In the genomic region with DNA sequence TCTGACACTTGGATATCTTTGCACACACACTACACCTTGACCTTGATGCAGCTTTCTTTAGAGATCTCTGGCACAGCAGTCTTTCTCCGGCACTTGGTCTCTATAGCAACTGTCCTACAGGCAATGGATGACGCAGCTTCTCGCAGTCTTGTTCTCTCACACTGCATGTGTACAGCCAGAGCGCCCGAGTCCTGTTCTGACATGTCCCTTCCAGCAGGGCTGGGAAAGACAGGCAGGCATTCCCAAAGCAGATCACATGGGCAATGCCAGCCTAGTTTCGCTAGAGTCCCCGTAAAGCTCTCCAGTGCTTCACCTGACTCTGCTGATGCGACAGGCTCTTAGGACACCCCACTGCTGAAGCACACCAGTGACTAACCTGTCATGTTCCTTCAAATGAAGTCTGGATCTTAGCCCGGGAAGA, we compare ENCODE assay signal across 9 mouse cellular contexts. TPM values are rescaled to one million over a fixed set of nuclear protein-coding genes. Genes with fewer than 3 reads are reported as not detected.
A peak's percentile ranks its signal among the peaks of the same experiment; 100 is the strongest.
DNase-seq lines count a peak whose midpoint lies in the region; ATAC-seq lines count a peak whose summit lies in the region.
"Had no signal": no experiment of that assay in that cellular context is flagged by ENCODE, and none has a peak within 500 bp of the region (broad histone marks: within the 10 kb centered on the region; RNA-seq: fewer than 3 reads in every experiment).

No protein-coding gene starts in this region.

- intact Hi-C loops in heart, postnatal 10 days (cut with DNase I) = loop anchor here (1.0 to 5.0 kb wide), 4 partner anchors 15 to 87 kb away; a partner anchor contains a TSS

- H3K36me3 ChIP-seq in heart, embryonic 16.5 days (ENCODE audit: control insufficient read depth, insufficient read depth) = no peaks in the 10 kb centered on the region
- H3K36me3 ChIP-seq in embryonic facial prominence, embryonic 14.5 days (ENCODE audit: control insufficient read depth, insufficient read depth, low read length) = 0 out of 2 replicates have a peak, but pooled peaks cover 22% of the 10 kb centered on the region
- H3K36me3 ChIP-seq in limb, embryonic 15.5 days = peaks cover 10% of the 10 kb centered on the region; the same call in 1 of the 2 replicates

- H3K27ac ChIP-seq in heart, embryonic 16.5 days (ENCODE audit: low read length) = no peak overlapping the region
- H3K27ac ChIP-seq in embryonic facial prominence, embryonic 14.5 days (replicated peaks; ENCODE audit: low read depth, low read length) = 0 out of 2 replicates have a peak overlapping the region, but pooled peaks have one; percentile 53
- H3K27ac ChIP-seq in limb, embryonic 15.5 days = peak overlapping the region; percentile 69
- H3K27ac ChIP-seq: macrophage had no signal

- H3K4me2 ChIP-seq in heart, embryonic 16.5 days (ENCODE audit: low read depth, low read length) = no peak overlapping the region
- no peak overlapping the region for H3K4me2 ChIP-seq in embryonic facial prominence, embryonic 14.5 days (ENCODE audit: low read depth, low read length)
- 0 out of 2 replicates have a peak overlapping the region, but pooled peaks have one; percentile 5 for H3K4me2 ChIP-seq in limb, embryonic 15.5 days

- DNase-seq in heart, postnatal 10 days = no peak
- peak; percentile 46 for DNase-seq in ES-CJ7 (ENCODE audit: low read depth, low spot score)
- DNase-seq in embryonic facial prominence, embryonic 14.5 days (ENCODE audit: low spot score) = peak; percentile 74
- DNase-seq in spleen, adult 18-20 months = no peak
- no peak for DNase-seq in thymus, postnatal 36 days
- no peak for DNase-seq in adrenal gland, adult 8-10 months

- no peaks in the 10 kb centered on the region for H3K27me3 ChIP-seq in heart, embryonic 16.5 days (ENCODE audit: control insufficient read depth, insufficient read depth, low read length)
- no peaks in the 10 kb centered on the region for H3K27me3 ChIP-seq in embryonic facial prominence, embryonic 14.5 days (replicated peaks; ENCODE audit: control insufficient read depth, insufficient read depth, low read length)
- no peaks in the 10 kb centered on the region for H3K27me3 ChIP-seq in limb, embryonic 15.5 days

- no peak overlapping the region for H3K9ac ChIP-seq in heart, embryonic 16.5 days (ENCODE audit: low read length)
- no peak overlapping the region for H3K9ac ChIP-seq in embryonic facial prominence, embryonic 14.5 days (ENCODE audit: low read depth, low read length)
- no peak overlapping the region for H3K9ac ChIP-seq in limb, embryonic 15.5 days

- no peaks in the 10 kb centered on the region for H3K4me1 ChIP-seq in heart, embryonic 16.5 days (ENCODE audit: control insufficient read depth, insufficient read depth, low read length)
- H3K4me1 ChIP-seq in embryonic facial prominence, embryonic 14.5 days (ENCODE audit: control insufficient read depth, insufficient read depth, low read length) = no peaks in the 10 kb centered on the region
- no peaks in the 10 kb centered on the region for H3K4me1 ChIP-seq in limb, embryonic 15.5 days

- 0 out of 2 replicates have a peak, but pooled peaks have one; percentile 10 for ATAC-seq in heart, embryonic 16.5 days (replicated peaks; ENCODE audit: extremely low read depth, insufficient read depth, low FRiP score)
- peak; percentile 79 for ATAC-seq in embryonic facial prominence, embryonic 14.5 days (ENCODE audit: low read depth)
- 0 out of 2 replicates have a peak, but pooled peaks have one; percentile 26 for ATAC-seq in limb, embryonic 15.5 days (ENCODE audit: insufficient number of reproducible peaks, low FRiP score, low TSS enrichment, low read depth)

- no peaks in the 10 kb centered on the region for H3K9me3 ChIP-seq in heart, embryonic 16.5 days (replicated peaks; ENCODE audit: control insufficient read depth, low read length)
- H3K9me3 ChIP-seq in embryonic facial prominence, embryonic 14.5 days (ENCODE audit: control insufficient read depth, low read length) = no peaks in the 10 kb centered on the region
- no peaks in the 10 kb centered on the region for H3K9me3 ChIP-seq in limb, embryonic 15.5 days

- WGBS in heart, embryonic 16.5 days = 71% methylated on average over 9 of the region's 9 CpGs
- WGBS in embryonic facial prominence, embryonic 14.5 days = 74% methylated on average over 9 of the region's 9 CpGs
- 70% methylated on average over 9 of the region's 9 CpGs for WGBS in limb, embryonic 15.5 days

- H3K4me3 ChIP-seq in heart, embryonic 16.5 days (ENCODE audit: low read length) = no peak overlapping the region
- no peak overlapping the region for H3K4me3 ChIP-seq in embryonic facial prominence, embryonic 14.5 days (ENCODE audit: low read depth, low read length)
- no peak overlapping the region for H3K4me3 ChIP-seq in limb, embryonic 15.5 days

RNA-seq across cellular contexts. Expression of a gene that starts 33.3 kb away (rescaled TPM):
- 36.9 and 37.5 TPM in 2 replicates for polyA plus RNA-seq in heart, embryonic 16.5 days (2015; fragmentation: Nextera tagmentation; extraction: Ambion mirVana)
- 10 to 100 TPM; 60.5 to 62.9 TPM for total RNA-seq in heart, postnatal 10 days (2021)
- 84.2 and 86.6 TPM in 2 replicates for polyA plus RNA-seq in embryonic facial prominence, embryonic 14.5 days (2014; fragmentation: Nextera tagmentation; extraction: Ambion mirVana)
- polyA plus RNA-seq in limb, embryonic 15.5 days (2015; fragmentation: Nextera tagmentation; extraction: Ambion mirVana) = 81.1 and 90.5 TPM in 2 replicates
- total RNA-seq in adrenal gland, adult 8-10 months (2022) = 100 to 1,000 TPM in 2 of 4 experiments, 10 to 100 TPM in 2; 75.9 to 120 (median 98.1) TPM

RNA-seq across cellular contexts. Expression of a gene that starts 37.1 kb away (rescaled TPM):
- 6.2 and 6.6 TPM in 2 replicates for polyA plus RNA-seq in heart, embryonic 16.5 days (2015; fragmentation: Nextera tagmentation; extraction: Ambion mirVana)
- 1 to 10 TPM; 4.6 to 7.5 TPM for total RNA-seq in heart, postnatal 10 days (2021)
- 20.9 and 23.8 TPM in 2 replicates for polyA plus RNA-seq in embryonic facial prominence, embryonic 14.5 days (2014; fragmentation: Nextera tagmentation; extraction: Ambion mirVana)
- polyA plus RNA-seq in limb, embryonic 15.5 days (2015; fragmentation: Nextera tagmentation; extraction: Ambion mirVana) = 25.3 and 28.7 TPM in 2 replicates
- total RNA-seq in adrenal gland, adult 8-10 months (2022) = 1 to 10 TPM; 2.2 to 4.5 (median 2.7) TPM
- polyA plus RNA-seq: macrophage had no signal

RNA-seq across cellular contexts. Expression of a gene that starts 56.6 kb away (rescaled TPM):
- 0.11 TPM in 2 replicates for polyA plus RNA-seq in heart, embryonic 16.5 days (2015; fragmentation: Nextera tagmentation; extraction: Ambion mirVana)
- total RNA-seq in heart, postnatal 10 days (2021) = not detected
- 0.14 and 0.35 TPM in 2 replicates for polyA plus RNA-seq in embryonic facial prominence, embryonic 14.5 days (2014; fragmentation: Nextera tagmentation; extraction: Ambion mirVana)
- polyA plus RNA-seq in limb, embryonic 15.5 days (2015; fragmentation: Nextera tagmentation; extraction: Ambion mirVana) = 0.19 and 0.44 TPM in 2 replicates
- total RNA-seq in adrenal gland, adult 8-10 months (2022) = not detected
- polyA plus RNA-seq: macrophage had no signal

RNA-seq across cellular contexts. Expression of a gene that starts 59.8 kb away (rescaled TPM):
- 9.6 and 11.2 TPM in 2 replicates for polyA plus RNA-seq in heart, embryonic 16.5 days (2015; fragmentation: Nextera tagmentation; extraction: Ambion mirVana)
- total RNA-seq in heart, postnatal 10 days (2021) = 10 to 100 TPM; 32.4 to 35.1 TPM
- polyA plus RNA-seq in embryonic facial prominence, embryonic 14.5 days (2014; fragmentation: Nextera tagmentation; extraction: Ambion mirVana) = 13.0 and 17.9 TPM in 2 replicates
- polyA plus RNA-seq in limb, embryonic 15.5 days (2015; fragmentation: Nextera tagmentation; extraction: Ambion mirVana) = 11.5 and 11.7 TPM in 2 replicates
- 10 to 100 TPM; 16.5 to 28.8 (median 23.3) TPM for total RNA-seq in adrenal gland, adult 8-10 months (2022)

Comparison
In these comparisons a context has a peak if more than half of its experiments do, and no peak if none do; other contexts are left out.
1. ATAC-seq: peak in every context shown above with its lines; median percentile 79 in embryonic facial prominence, embryonic 14.5 days; 26 in limb, embryonic 15.5 days; 10 in heart, embryonic 16.5 days.
2. DNase-seq: peak in ES-CJ7 (single experiment) and embryonic facial prominence, embryonic 14.5 days (single experiment); none in heart, postnatal 10 days (0 of 2), spleen, adult 18-20 months (0 of 2), thymus, postnatal 36 days (0 of 2) and adrenal gland, adult 8-10 months (single experiment).